Mouse (Mus musculus) heart, postnatal 25 days (tissue): ENCODE results near the gene Cnot4. TPM values are rescaled to one million over a fixed set of nuclear protein-coding genes. Genes with fewer than 3 reads are reported as not detected.

Source experiments
- total RNA-seq, 2 experiments: library from RNA; stranded (reverse); gene quantifications; 2 replicates each; pipeline ENCODE4 v1.2.3; 2021

The Cnot4 gene
- total RNA-seq, 2 experiments from 2014 or later = 21.8 to 23.3 TPM

Other genes with a start within 250 kb of the Cnot4 start
- gene Wdr91, start 222.8 kb downstream of the Cnot4 start, total RNA-seq = 10 to 100 TPM; 12.0 to 13.5 TPM
- gene Stra8, start 213.6 kb downstream of the Cnot4 start, total RNA-seq = not detected
- gene Slc23a4, start 145.3 kb downstream of the Cnot4 start, total RNA-seq = under 1 TPM; 0.23 to 0.50 TPM
- 10 to 100 TPM; 14.3 to 14.6 TPM for gene Nup205, start 43.7 kb upstream of the Cnot4 start, total RNA-seq
- gene Slc13a4, start 174.4 kb upstream of the Cnot4 start, total RNA-seq = under 1 TPM; 0.08 to 0.16 TPM
- under 1 TPM; 0.78 to 0.81 TPM for gene Fam180a, start 192.4 kb upstream of the Cnot4 start, total RNA-seq